Mouse (Mus musculus): ENCODE measurements around the gene Slc37a4. TPM values are rescaled to one million over a fixed set of nuclear protein-coding genes. Genes with fewer than 3 reads are reported as not detected.

Gene Slc37a4
- 20.2 and 25.1 TPM in 2 replicates for polyA plus RNA-seq (2021; fragmentation: Nextera tagmentation)
- long read RNA-seq, experiment 1, transcript Slc37a4-207 (9 exons, 2,128 nt): major isoform, 6 of 50 reads
- long read RNA-seq, experiment 1, transcript Slc37a4-202 (9 exons, 1,353 nt): minor isoform, 5 of 50 reads
- long read RNA-seq, experiment 1, partial matches to known transcripts: 3 of 50 reads
- long read RNA-seq, experiment 1, other reads (novel, unspliced or antisense): 34 of 50 reads
- long read RNA-seq, experiment 2, transcript Slc37a4-207 (9 exons, 2,128 nt): major isoform, 19 of 160 reads
- long read RNA-seq, experiment 2, transcript Slc37a4-202 (9 exons, 1,353 nt): minor isoform, 6 of 160 reads
- long read RNA-seq, experiment 2, partial matches to known transcripts: 3 of 160 reads
- long read RNA-seq, experiment 2, other reads (novel, unspliced or antisense): 129 of 160 reads

GRCm38 (mm10) chr9:44396684-44397411, at the start of gene Slc37a4:
Gene Slc37a4 (plus strand): TSS chr9:44396852.

GRCm38 (mm10) chr9:44361190-44361917, 35.3 kb upstream of the Slc37a4 start, which contains the start of gene Vps11:
Gene Vps11 (minus strand): TSS chr9:44361670.

GRCm38 (mm10) chr9:44379054-44379834, 17.4 kb upstream of the Slc37a4 start, which contains the start of gene Hyou1:
Gene Hyou1 (plus strand): TSS chr9:44379490.

GRCm38 (mm10) chr9:44406906-44407751, 10.5 kb downstream of the Slc37a4 start, which contains the start of the genes Rps25 and Trappc4:
Gene Rps25 (plus strand): TSS chr9:44407139.
Gene Trappc4 (minus strand): TSS chr9:44407600.

GRCm38 (mm10) chr9:44418519-44419385, 22.1 kb downstream of the Slc37a4 start, which contains the start of gene Ccdc84:
Gene Ccdc84 (minus strand): TSS chr9:44418569.

GRCm38 (mm10) chr9:44440961-44441360, 44.3 kb downstream of the Slc37a4 start, which contains the start of gene Foxr1:
Gene Foxr1 (minus strand): TSS chr9:44441136.

Small RNA genes within 50 kb of the gene (microRNA-seq; reads per million reads assigned to microRNA genes)
- gene Mir7085: 1.7 reads per million

Other genes starting within 250 kb of the Slc37a4 start
- 11.8 and 12.1 TPM in 2 replicates for gene Cbl, start 162.8 kb upstream of the Slc37a4 start, polyA plus RNA-seq (2021; fragmentation: Nextera tagmentation)
- 14.2 and 18.1 TPM in 2 replicates for gene Ccdc153, start 156.2 kb upstream of the Slc37a4 start, polyA plus RNA-seq (2021; fragmentation: Nextera tagmentation)
- gene Pdzd3, start 145.4 kb upstream of the Slc37a4 start, polyA plus RNA-seq (2021; fragmentation: Nextera tagmentation): 0.90 and 1.1 TPM in 2 replicates
- gene Nlrx1, start 128.3 kb upstream of the Slc37a4 start, polyA plus RNA-seq (2021; fragmentation: Nextera tagmentation): 6.2 and 7.2 TPM in 2 replicates
- 25.1 and 26.3 TPM in 2 replicates for gene Abcg4, start 108.2 kb upstream of the Slc37a4 start, polyA plus RNA-seq (2021; fragmentation: Nextera tagmentation)
- gene Hinfp, start 91.2 kb upstream of the Slc37a4 start, polyA plus RNA-seq (2021; fragmentation: Nextera tagmentation): 2.9 and 4.2 TPM in 2 replicates
- 17.9 and 19.0 TPM in 2 replicates for gene C2cd2l, start 76.6 kb upstream of the Slc37a4 start, polyA plus RNA-seq (2021; fragmentation: Nextera tagmentation)
- gene Dpagt1, start 70.8 kb upstream of the Slc37a4 start, polyA plus RNA-seq (2021; fragmentation: Nextera tagmentation): 10.3 and 12.5 TPM in 2 replicates
- gene H2afx, start 62.2 kb upstream of the Slc37a4 start, polyA plus RNA-seq (2021; fragmentation: Nextera tagmentation): 40.3 and 56.5 TPM in 2 replicates
- gene Hmbs, start 52.6 kb upstream of the Slc37a4 start, polyA plus RNA-seq (2021; fragmentation: Nextera tagmentation): 32.2 and 38.1 TPM in 2 replicates
- 48.4 and 50.0 TPM in 2 replicates for gene Vps11, start 35.2 kb upstream of the Slc37a4 start, polyA plus RNA-seq (2021; fragmentation: Nextera tagmentation)
- 19.2 and 19.5 TPM in 2 replicates for gene Hyou1, start 17.4 kb upstream of the Slc37a4 start, polyA plus RNA-seq (2021; fragmentation: Nextera tagmentation)
- gene Rps25, start 10.3 kb downstream of the Slc37a4 start, polyA plus RNA-seq (2021; fragmentation: Nextera tagmentation): 2,038 and 2,060 TPM in 2 replicates
- 191 and 194 TPM in 2 replicates for gene Trappc4, start 10.7 kb downstream of the Slc37a4 start, polyA plus RNA-seq (2021; fragmentation: Nextera tagmentation)
- gene Ccdc84, start 21.7 kb downstream of the Slc37a4 start, polyA plus RNA-seq (2021; fragmentation: Nextera tagmentation): 3.3 and 3.5 TPM in 2 replicates
- not detected in 2 replicates for gene Foxr1, start 44.3 kb downstream of the Slc37a4 start, polyA plus RNA-seq (2021; fragmentation: Nextera tagmentation)
- not detected in 2 replicates for gene Upk2, start 58.1 kb downstream of the Slc37a4 start, polyA plus RNA-seq (2021; fragmentation: Nextera tagmentation)
- gene Bcl9l, start 86.0 kb downstream of the Slc37a4 start, polyA plus RNA-seq (2021; fragmentation: Nextera tagmentation): 3.1 and 3.2 TPM in 2 replicates
- gene Cxcr5, start 165.0 kb downstream of the Slc37a4 start, polyA plus RNA-seq (2021; fragmentation: Nextera tagmentation): not detected in 2 replicates
- 18.4 and 20.2 TPM in 2 replicates for gene Ddx6, start 208.0 kb downstream of the Slc37a4 start, polyA plus RNA-seq (2021; fragmentation: Nextera tagmentation)